Mouse (Mus musculus) ES-E14 (cell line): Measurements from ENCODE around the gene Gm6583.

Experiments used
- CHD2 ChIP-seq: IDR thresholded peaks from 2 replicates; pipeline ENCODE4 v1.6.1; 2014; ENCODE audit warnings: mild to moderate bottlenecking, low read depth, low read length, inconsistent platforms
- HCFC1 ChIP-seq: IDR thresholded peaks from 2 replicates; pipeline ENCODE4 v1.6.1; 2012; ENCODE audit warnings: low read length, inconsistent platforms, borderline replicate concordance; ENCODE audit not compliant: insufficient read depth
- MAFK ChIP-seq: IDR thresholded peaks from 2 replicates; pipeline ENCODE4 v1.6.1; 2014; ENCODE audit warnings: mild to moderate bottlenecking, low read depth, low read length, inconsistent platforms; ENCODE audit not compliant: insufficient read depth
- ZC3H11A ChIP-seq: IDR thresholded peaks from 2 replicates; pipeline ENCODE4 v1.6.1; 2012; ENCODE audit warnings: low read depth, mild to moderate bottlenecking, inconsistent platforms, low read length, borderline replicate concordance
- ZNF384 ChIP-seq: IDR thresholded peaks from 2 replicates; pipeline ENCODE4 v1.6.1; 2012; ENCODE audit warnings: low read depth, low read length, inconsistent platforms

DNA sequence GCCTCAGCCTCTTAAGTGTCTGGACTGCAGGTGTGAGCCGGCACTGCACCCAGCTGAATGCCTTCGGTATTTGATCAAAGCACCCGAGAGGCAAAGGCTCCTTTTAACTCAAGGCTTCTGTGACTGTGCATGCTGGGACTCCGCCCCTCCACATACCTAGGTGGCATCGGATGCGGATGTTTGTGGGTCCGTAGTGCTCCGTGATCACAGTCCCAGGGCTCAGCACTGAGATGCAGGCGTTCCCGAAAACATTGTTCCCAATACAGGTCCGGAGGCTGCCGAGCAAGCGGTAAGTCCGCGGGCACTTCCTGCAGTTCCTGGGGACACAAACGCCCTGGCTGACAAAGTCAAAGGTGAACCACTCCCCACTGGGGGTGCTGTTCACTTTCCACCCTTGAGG is 35.2 kb upstream of the Gm6583 start:
- TF ChIP-seq CHD2 (no peak), HCFC1 (no peak), MAFK (no peak), ZC3H11A (no peak), ZNF384 (no peak)
